Mouse (Mus musculus): ENCODE measurements around the gene Rab32.

GRCm38 (mm10) chr10:10580811-10581210 is 22.7 kb upstream of the Rab32 start:
- TF ChIP-seq CTCF (IDR thresholded peaks at IDR 0.05; ENCODE audit: low read depth, low read length), result no peak
- no peak for TF ChIP-seq EP300 (IDR thresholded peaks at IDR 0.05; ENCODE audit: insufficient read depth, low read depth, low read length)

Data from ES-Bruce4 (cell line).